Mouse (Mus musculus) forebrain, embryonic 10.5 days (tissue): ENCODE results near the gene Cdc42se1. TPM values are rescaled to one million over a fixed set of nuclear protein-coding genes. Genes with fewer than 3 reads are reported as not detected.

Source experiments
- DNase-seq: peaks from one replicate; pipeline ENCODE4 v3.0.0-alpha.2; 2017; ENCODE audit warnings: low spot score; ENCODE audit errors: extremely low spot score
- H3K27ac ChIP-seq: fragments of 300-500 bp; sonication (generic); 2 replicates; pipeline ENCODE4 v1.5.1; 2016; ENCODE audit warnings: mild to moderate bottlenecking
- H3K27me3 ChIP-seq: fragments of 300-500 bp; sonication (generic); 2 replicates; pipeline ENCODE4 v1.6.1; 2016; ENCODE audit warnings: mild to moderate bottlenecking; ENCODE audit not compliant: poor library complexity, severe bottlenecking
- H3K36me3 ChIP-seq: fragments of 300-500 bp; sonication (generic); replicated peaks from 2 replicates; pipeline ENCODE4 v1.6.1; 2016; ENCODE audit warnings: mild to moderate bottlenecking, moderate library complexity
- H3K4me1 ChIP-seq: fragments of 300-500 bp; sonication (generic); 2 replicates; pipeline ENCODE4 v1.6.1; 2016
- H3K4me3 ChIP-seq: fragments of 300-500 bp; sonication (generic); 2 replicates; pipeline ENCODE4 v1.5.1; 2016; ENCODE audit warnings: mild to moderate bottlenecking, moderate library complexity
- H3K9me3 ChIP-seq: fragments of 300-500 bp; sonication (generic); 2 replicates; pipeline ENCODE4 v1.6.1; 2016; ENCODE audit warnings: mild to moderate bottlenecking, moderate library complexity
- WGBS: fragments of 180-500 bp; shearing (Covaris S2); methylation state at CpG from one replicate; pipeline ENCODE4 v1.1.7; 2016; 5-methylcytosine and 5-hydroxymethylcytosine counted together
- polyA plus RNA-seq: library from polyadenylated mRNA; unstranded; fragments of >200 nt; fragmentation: Nextera tagmentation; extraction: Ambion mirVana; gene quantifications from 2 replicates; pipeline ENCODE4 v1.2.1, GENCODE M21; 2016

The Cdc42se1 gene
- polyA plus RNA-seq, 1 experiment from 2014 or later: 104 TPM

GRCm38 (mm10) chr3:95229781-95230494, 1.4 kb downstream of the Cdc42se1 start:
- peaks cover 54% of the 10 kb centered on the region for H3K36me3 ChIP-seq
- peak overlapping the region; percentile 98 for H3K27ac ChIP-seq
- peaks cover 61% of the 10 kb centered on the region for H3K4me1 ChIP-seq
- WGBS: 2% methylated on average over 13 of the region's 13 CpGs
- H3K27me3 ChIP-seq: no peaks in the 10 kb centered on the region
- DNase-seq: peak; percentile 47
- H3K4me3 ChIP-seq: peak overlapping the region; percentile 93
- no peaks in the 10 kb centered on the region for H3K9me3 ChIP-seq

GRCm38 (mm10) chr3:95230495-95231297, 2.2 kb downstream of the Cdc42se1 start:
- Histone ChIP-seq H3K4me3 (peak overlapping the region; percentile 93), H3K4me1 (peaks cover 64% of the 10 kb centered on the region), H3K36me3 (peaks cover 54% of the 10 kb centered on the region), H3K9me3 (no peaks in the 10 kb centered on the region), H3K27ac (peak overlapping the region; percentile 98), H3K27me3 (no peaks in the 10 kb centered on the region)
- no peak for DNase-seq
- 44% methylated on average over 8 of the region's 8 CpGs for WGBS

GRCm38 (mm10) chr3:95231298-95232221, 3.0 kb downstream of the Cdc42se1 start, which contains the start of gene Mllt11:
Gene Mllt11 (minus strand): TSS chr3:95232171.
- Histone ChIP-seq H3K4me3 (peak within 1 kb of the TSS; percentile 93), H3K4me1 (peaks cover 60% of the 10 kb centered on the region), H3K27ac (peak within 1 kb of the TSS; percentile 98), H3K9me3 (no peaks in the 10 kb centered on the region), H3K36me3 (peaks cover 57% of the 10 kb centered on the region), H3K27me3 (no peaks in the 10 kb centered on the region)
- 86% methylated on average over 13 of the region's 13 CpGs for WGBS
- DNase-seq: no peak

DNA sequence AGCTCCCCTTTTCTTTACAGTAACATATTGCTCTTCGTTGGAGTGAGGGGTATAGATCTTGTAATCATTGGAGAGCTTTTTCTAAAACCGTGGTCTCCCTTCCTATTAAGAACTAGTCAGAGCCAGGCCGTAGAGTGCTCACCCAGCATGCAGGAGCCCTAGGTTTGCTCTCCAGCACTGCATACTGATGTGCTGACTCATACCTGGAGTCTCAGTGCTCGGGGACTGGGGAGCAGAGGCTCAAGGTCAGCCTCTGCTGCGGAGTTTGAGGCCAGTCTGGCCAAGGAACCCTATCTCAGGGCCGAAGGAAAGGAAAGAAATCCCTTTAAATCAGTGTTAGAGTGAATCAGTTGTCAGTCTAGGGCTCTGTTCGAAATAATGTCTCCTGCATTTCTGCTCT, 4.2 kb downstream of the Cdc42se1 start:
- no peak overlapping the region for H3K27ac ChIP-seq
- H3K36me3 ChIP-seq: peaks cover 67% of the 10 kb centered on the region
- no peaks in the 10 kb centered on the region for H3K9me3 ChIP-seq
- no peak overlapping the region for H3K4me3 ChIP-seq
- no peak for DNase-seq
- H3K27me3 ChIP-seq: no peaks in the 10 kb centered on the region
- H3K4me1 ChIP-seq: peaks cover 50% of the 10 kb centered on the region
- 91% methylated on average over 7 of the region's 7 CpGs for WGBS

DNA sequence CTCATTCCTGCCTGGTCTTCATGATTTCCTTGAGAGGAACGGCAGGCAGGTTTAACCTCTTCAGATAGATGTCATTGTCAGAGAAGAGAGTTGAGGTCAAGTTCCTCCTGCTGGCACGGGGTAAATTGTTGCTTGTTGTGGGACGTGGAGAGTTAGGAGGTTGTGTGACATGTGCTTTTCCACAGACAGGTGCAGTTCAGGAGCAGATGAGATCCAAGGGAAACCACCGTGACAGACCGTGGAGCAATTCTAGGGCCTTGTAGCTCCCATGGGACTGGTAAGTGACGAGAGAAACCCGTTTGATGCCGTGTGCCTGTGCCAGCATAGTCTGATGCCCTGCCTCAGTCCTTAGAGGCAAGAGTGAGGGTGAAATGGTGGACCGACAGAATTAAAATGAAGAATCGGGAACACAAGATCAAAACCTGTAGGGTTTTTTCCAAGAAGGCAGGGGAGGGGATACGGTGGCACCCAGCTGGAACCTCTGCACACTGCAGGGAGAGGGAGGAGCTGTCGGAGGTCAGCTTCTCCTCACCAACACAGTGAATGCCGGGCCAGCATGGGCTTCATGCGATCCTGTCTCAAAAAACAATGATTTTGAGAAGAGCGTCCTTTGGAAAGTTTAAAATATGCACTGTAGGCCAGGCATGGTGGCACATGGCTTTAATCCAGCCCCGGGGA, 4.9 kb downstream of the Cdc42se1 start:
- Histone ChIP-seq H3K27ac (no peak overlapping the region), H3K36me3 (peaks cover 74% of the 10 kb centered on the region), H3K4me3 (no peak overlapping the region), H3K27me3 (no peaks in the 10 kb centered on the region), H3K4me1 (peaks cover 50% of the 10 kb centered on the region), H3K9me3 (0 out of 2 replicates have a peak, but pooled peaks cover 3% of the 10 kb centered on the region)
- WGBS: 93% methylated on average over 16 of the region's 16 CpGs
- DNase-seq: no peak

GRCm38 (mm10) chr3:95235386-95236301, 7.1 kb downstream of the Cdc42se1 start:
- peaks cover 84% of the 10 kb centered on the region for H3K36me3 ChIP-seq
- peaks cover 37% of the 10 kb centered on the region for H3K4me1 ChIP-seq
- no peak overlapping the region for H3K27ac ChIP-seq
- 0 out of 2 replicates have a peak, but pooled peaks cover 3% of the 10 kb centered on the region for H3K9me3 ChIP-seq
- 60% methylated on average over 23 of the region's 23 CpGs for WGBS
- peak overlapping the region; percentile 10; the same call in 1 of the 2 replicates for H3K4me3 ChIP-seq
- no peaks in the 10 kb centered on the region for H3K27me3 ChIP-seq
- DNase-seq: no peak

DNA sequence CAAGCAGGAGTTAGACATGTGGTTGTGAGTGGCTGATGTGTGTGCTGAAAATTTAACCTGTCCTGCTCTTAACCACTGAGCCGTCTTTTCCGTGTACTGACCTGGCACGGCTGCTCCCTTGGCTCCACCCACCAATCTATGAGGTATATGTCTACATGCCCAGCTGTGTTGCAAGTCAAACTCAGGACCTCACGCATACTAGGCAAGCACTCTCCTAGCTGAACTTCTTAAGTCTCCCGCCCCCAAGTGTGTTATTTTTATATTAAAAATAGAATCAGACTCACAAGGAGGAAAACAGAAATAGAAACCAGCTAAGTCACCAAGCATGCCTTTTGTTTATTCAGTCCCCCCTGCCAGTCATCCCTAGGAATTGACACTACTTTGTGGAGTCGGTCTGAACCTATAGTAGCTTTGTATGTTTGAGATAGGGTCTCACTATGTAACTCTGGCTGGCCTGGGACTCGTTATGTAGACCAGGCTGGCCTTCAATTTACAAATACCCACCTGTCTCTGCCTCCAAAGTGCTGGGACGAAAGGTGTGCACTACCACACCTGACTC, 9.1 kb downstream of the Cdc42se1 start:
- Histone ChIP-seq H3K9me3 (0 out of 2 replicates have a peak, but pooled peaks cover 3% of the 10 kb centered on the region), H3K27ac (no peak overlapping the region), H3K4me3 (no peak overlapping the region), H3K4me1 (peaks cover 27% of the 10 kb centered on the region), H3K27me3 (no peaks in the 10 kb centered on the region; the same call in 1 of the 2 replicates), H3K36me3 (peaks cover 67% of the 10 kb centered on the region)
- 92% methylated on average over 8 of the region's 8 CpGs for WGBS
- DNase-seq: no peak

GRCm38 (mm10) chr3:95239022-95239421, 10.5 kb downstream of the Cdc42se1 start:
- Histone ChIP-seq H3K27me3 (no peaks in the 10 kb centered on the region; the same call in 1 of the 2 replicates), H3K4me3 (no peak overlapping the region), H3K36me3 (peaks cover 53% of the 10 kb centered on the region), H3K4me1 (peaks cover 27% of the 10 kb centered on the region), H3K9me3 (0 out of 2 replicates have a peak, but pooled peaks cover 3% of the 10 kb centered on the region), H3K27ac (no peak overlapping the region)
- DNase-seq: no peak
- 86% methylated on average over 6 of the region's 6 CpGs for WGBS

- 89% methylated on average over 12 of the region's 12 CpGs for WGBS
- no peaks in the 10 kb centered on the region; the same call in 1 of the 2 replicates for H3K27me3 ChIP-seq
- no peak for DNase-seq
- H3K4me3 ChIP-seq: no peak overlapping the region
- peaks cover 19% of the 10 kb centered on the region for H3K4me1 ChIP-seq
- H3K36me3 ChIP-seq: peaks cover 44% of the 10 kb centered on the region
- H3K27ac ChIP-seq: no peak overlapping the region
- H3K9me3 ChIP-seq: 0 out of 2 replicates have a peak, but pooled peaks cover 3% of the 10 kb centered on the region
Observed at GRCm38 (mm10) chr3:95239971-95240370, 11.4 kb downstream of the Cdc42se1 start.

DNA sequence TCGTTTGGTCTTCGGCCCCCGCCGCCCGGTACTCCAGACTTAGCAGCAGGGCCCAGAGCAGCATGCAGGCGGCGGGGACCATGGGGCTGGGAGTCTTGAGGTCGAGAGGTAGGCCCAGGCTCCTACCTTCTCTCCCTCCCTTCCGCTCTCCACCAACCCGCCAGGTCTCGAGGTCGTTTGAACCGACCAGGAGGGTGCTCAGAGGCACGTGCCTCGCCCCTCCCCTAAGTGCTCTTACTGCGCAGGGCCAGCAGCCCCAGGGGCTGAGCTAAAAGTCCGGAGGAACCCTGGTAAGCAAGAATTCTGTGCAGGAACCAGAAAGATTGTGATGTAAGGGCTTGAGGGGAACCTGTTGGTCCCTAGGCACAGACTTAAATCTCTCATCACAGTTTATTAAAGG, 12.4 kb downstream of the Cdc42se1 start:
- H3K4me1 ChIP-seq: peaks cover 10% of the 10 kb centered on the region
- peaks cover 43% of the 10 kb centered on the region for H3K36me3 ChIP-seq
- 0 out of 2 replicates have a peak overlapping the region, but pooled peaks have one; percentile 9 for H3K4me3 ChIP-seq
- 0 out of 2 replicates have a peak, but pooled peaks cover 3% of the 10 kb centered on the region for H3K9me3 ChIP-seq
- WGBS: 27% methylated on average over 17 of the region's 17 CpGs
- no peaks in the 10 kb centered on the region; the same call in 1 of the 2 replicates for H3K27me3 ChIP-seq
- H3K27ac ChIP-seq: peak overlapping the region; percentile 56; the same call in 1 of the 2 replicates
- DNase-seq: no peak
